Mouse (Mus musculus) Muller cell, postnatal 12 days (primary cell): ENCODE measurements around the gene Gm49416.

Source experiments
- DNase-seq: peaks from one replicate; pipeline ENCODE4 v3.0.0-alpha.2; 2015; ENCODE audit errors: inconsistent ontology term

The Gm49416 gene

GRCm38 (mm10) chr19:8920073-8920736 lies 31.5 kb downstream of the Gm49416 start, which contains the start of gene B3gat3:
TSS of gene B3gat3 (plus strand) at chr19:8920374.
- DNase-seq, result peak; percentile 96

- peak; percentile 55 for DNase-seq
Measured at GRCm38 (mm10) chr19:8920836-8921291, 32.1 kb downstream of the Gm49416 start.

- DNase-seq, result no peak
Measured at GRCm38 (mm10) chr19:8921741-8922140, 33.0 kb downstream of the Gm49416 start.

GRCm38 (mm10) chr19:8926766-8927165 lies 38.0 kb downstream of the Gm49416 start:
- DNase-seq, result no peak

- no peak for DNase-seq
Measured at GRCm38 (mm10) chr19:8927891-8928525, 39.3 kb downstream of the Gm49416 start.

GRCm38 (mm10) chr19:8928689-8929223 lies 40.0 kb downstream of the Gm49416 start:
- DNase-seq, result no peak

GRCm38 (mm10) chr19:8929224-8930088 lies 40.7 kb downstream of the Gm49416 start, which contains the start of the genes Rom1 and Eml3:
TSS of gene Rom1 (minus strand) at chr19:8929356.
TSS of gene Eml3 (plus strand) at chr19:8929552.
- peak; percentile 90 for DNase-seq

GRCm38 (mm10) chr19:8930117-8930516 lies 41.4 kb downstream of the Gm49416 start:
- peak; percentile 9 for DNase-seq

GRCm38 (mm10) chr19:8930771-8931170 lies 42.0 kb downstream of the Gm49416 start:
- DNase-seq, result no peak

- no peak for DNase-seq
Measured at GRCm38 (mm10) chr19:8936736-8937135, 48.0 kb downstream of the Gm49416 start.

GRCm38 (mm10) chr19:8940526-8941133 lies 51.9 kb downstream of the Gm49416 start:
- DNase-seq, result no peak

GRCm38 (mm10) chr19:8941136-8941514 lies 52.4 kb downstream of the Gm49416 start:
- no peak for DNase-seq

GRCm38 (mm10) chr19:8941515-8942217 lies 52.9 kb downstream of the Gm49416 start, which contains the start of gene Mta2:
TSS of gene Mta2 (plus strand) at chr19:8941875.
- peak; percentile 98 for DNase-seq

- peak; percentile 75 for DNase-seq
Measured at GRCm38 (mm10) chr19:8942276-8942964, 53.7 kb downstream of the Gm49416 start.

GRCm38 (mm10) chr19:8943047-8943446 lies 54.3 kb downstream of the Gm49416 start:
- no peak for DNase-seq

GRCm38 (mm10) chr19:8944062-8944461 lies 55.3 kb downstream of the Gm49416 start:
- DNase-seq, result no peak

- DNase-seq, result peak; percentile 84
Measured at GRCm38 (mm10) chr19:8944750-8945149, 56.0 kb downstream of the Gm49416 start.
